Mouse (Mus musculus) monocyte, adult 5-6 weeks (primary cell): ENCODE measurements around the gene Sp8. TPM values are rescaled to one million over a fixed set of nuclear protein-coding genes. Genes with fewer than 3 reads are reported as not detected.

Experiments
- ATAC-seq: fragments of 153-309, 156-312 bp; replicated peaks from 2 replicates; pipeline ENCODE4 v1.8.0; 2017; ENCODE audit warnings: mild to moderate bottlenecking; ENCODE audit not compliant: low TSS enrichment, insufficient number of reproducible peaks, severe bottlenecking, poor library complexity, low FRiP score
- total RNA-seq: library from RNA; stranded (forward); fragments of 200-1000, 200-491, 200-594 nt; gene quantifications from 3 replicates; pipeline ENCODE4 v1.2.3, GENCODE M21; 2017

The Sp8 gene
- not detected in 3 replicates for total RNA-seq

DNA sequence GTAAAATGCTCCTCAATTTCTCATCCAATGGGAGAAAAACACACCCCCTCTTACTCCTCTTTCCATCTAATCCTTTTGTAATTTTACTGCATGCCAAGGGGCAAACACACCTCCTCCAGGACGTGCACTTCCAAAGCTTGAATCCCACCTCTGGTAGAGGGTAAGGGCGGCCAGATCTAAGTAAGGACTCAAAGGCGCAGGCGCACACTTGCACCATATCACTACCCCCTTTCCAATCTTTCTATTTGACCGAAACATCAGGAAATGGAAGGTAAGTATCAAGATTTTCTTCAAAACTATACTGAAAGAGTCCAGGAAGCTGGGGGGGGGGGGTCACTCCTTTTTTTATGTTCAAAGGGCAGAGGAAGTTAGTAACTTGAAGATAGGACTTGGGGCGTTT is at the start of gene Sp8:
Sp8 (plus strand) TSS at position 109 of the 400 bp plus-strand sequence.
- no peak for ATAC-seq

DNA sequence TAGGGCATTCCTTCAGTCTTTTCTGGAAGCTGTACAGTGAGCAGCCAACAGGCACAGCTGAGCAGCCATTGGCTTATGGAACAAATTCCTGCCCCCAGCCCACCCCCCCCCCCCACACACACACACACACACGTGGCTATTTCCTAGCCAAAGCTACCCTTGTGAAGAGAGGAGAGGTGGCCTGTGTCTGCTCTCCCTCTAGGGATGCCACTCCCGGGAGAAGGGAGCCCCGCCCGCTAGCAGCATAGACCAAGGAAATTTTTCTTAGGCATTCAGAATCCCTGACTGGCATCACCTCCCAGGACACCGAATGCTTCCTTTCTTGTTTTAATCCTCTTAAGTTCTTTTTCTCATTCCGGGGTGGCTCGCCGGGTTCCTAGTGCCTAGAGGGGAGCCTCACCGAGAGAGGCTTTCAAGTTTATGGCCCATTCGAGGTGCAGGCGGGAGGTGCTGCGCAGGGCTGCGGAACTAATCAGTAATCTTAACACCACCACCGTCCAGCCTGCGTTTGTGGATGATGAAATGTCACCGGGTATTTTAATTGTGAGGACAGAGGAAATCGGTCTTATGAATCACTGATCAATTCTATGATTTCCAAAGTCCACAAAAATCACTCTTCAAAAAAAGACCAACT is 34.7 kb upstream of the Sp8 start:
- ATAC-seq, result no peak

DNA sequence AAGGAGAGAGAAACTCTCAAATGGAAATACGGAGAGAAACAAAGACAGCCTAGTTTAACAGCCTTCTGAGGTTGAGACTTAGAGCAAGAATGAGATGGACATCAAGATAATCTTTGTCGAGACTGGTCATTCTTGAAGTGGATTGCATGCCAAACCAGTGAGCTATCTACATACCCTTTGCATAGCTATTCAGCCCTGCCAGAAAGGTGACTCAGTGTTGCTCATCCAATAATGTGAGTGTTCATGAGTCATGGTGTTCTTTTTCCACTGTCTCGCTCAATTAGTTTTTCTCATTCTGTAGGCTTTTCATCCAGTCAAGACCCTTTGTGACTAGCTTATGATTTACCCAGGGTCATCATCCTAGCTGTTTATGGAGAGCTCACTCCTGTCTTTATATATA is 31.6 kb upstream of the Sp8 start:
- ATAC-seq, result no peak

DNA sequence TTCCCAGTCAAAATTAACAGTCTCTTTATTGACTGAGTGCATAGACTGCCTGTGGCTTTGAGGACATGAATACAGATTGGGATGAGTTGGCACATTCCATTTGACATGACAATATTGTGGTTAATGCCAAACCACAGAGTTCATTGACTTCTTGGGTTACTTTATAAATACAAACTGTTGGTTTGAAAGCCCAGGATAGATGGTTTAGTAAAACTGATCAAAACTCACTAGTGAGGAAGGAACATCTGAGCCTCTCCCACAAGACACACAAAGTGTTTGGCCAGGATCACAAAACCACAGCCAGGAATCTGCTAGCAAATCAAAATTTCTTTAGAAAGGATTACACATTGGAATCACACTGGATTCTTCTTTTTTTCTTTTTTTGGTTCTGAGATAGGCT is 30.0 kb upstream of the Sp8 start:
- no peak for ATAC-seq

DNA sequence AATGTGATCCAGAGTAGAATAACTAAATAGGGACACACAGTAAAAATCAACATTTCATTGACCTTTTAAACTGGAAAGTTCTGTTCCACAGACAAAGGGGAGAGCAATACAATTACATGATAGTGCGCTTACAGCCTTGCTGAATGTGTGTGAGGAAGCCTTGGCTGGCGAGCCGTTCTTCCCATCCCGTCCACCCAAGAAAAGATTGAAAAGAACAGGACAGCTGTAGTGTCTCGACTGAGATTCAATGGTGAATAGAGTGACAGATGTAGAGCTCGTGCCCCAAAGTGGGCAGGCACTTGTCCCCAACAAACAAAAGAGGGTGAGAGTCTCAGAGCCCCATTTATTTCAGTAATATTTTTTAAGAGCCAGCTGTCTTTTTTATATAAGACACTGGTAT is 16.2 kb upstream of the Sp8 start:
- ATAC-seq, result no peak

DNA sequence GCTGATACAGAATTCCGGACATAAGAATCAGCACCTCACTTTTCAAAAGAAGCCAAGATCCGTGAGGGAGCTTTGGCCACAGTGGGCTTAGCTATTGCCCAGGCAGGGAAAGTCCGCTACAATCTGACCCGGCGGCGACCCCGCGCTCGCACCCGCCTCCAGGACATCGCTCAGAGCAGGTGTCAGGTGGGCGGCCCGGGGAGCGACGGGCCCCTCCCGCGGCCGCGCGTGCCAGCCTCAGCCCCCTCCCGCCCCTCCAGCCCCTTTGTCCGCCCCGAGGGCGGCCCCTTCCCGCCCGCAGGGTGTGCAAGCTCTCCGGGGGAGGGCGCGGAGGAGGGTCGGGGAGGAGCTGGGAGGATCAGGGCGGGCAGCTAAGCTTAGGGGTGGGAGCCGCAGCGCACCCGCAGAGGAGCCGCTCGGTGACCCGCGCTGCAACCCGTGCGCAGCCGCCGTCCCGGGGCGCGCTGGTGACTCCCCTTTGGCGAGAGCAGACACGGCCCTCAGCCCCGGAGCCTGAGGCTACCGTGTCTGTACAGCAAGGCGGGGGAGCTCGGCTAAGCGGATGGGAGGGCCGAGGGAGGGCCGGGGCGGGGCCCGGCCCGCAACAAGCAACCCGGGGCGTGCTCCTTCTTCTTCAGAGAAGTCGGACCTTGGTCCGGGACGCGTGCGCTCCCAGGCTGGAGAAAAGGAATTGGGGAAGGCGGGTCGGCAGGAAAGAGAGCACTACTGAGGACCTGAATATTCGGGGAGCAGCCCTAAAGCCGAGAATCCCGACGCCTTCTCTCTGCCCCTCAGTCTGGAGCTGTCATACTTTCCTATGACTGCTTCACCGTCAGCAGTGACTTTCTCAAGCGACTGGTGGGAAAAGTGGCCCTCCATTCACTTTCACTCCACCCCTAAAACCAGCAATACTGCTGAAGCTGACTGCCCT is 9.5 kb upstream of the Sp8 start:
- ATAC-seq, result no peak

DNA sequence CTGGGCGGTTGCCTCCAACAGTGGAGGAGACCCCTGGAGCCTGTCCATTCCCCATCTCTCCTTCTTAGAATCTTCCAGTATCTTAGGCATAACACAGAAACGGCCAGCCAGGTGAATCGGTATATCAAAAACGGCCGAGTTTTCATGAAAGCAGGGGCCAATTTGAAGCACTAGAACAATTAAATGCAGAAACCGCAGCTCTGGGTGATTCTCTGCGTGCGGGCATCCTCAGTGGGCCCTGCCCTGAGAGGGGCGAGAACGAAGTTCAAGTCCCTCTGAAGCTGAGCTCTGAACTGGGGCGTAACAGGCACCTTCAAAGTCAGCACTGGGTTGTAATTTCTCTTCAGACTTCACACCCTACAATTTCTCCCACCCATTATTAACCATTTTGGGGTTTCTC is 8.8 kb upstream of the Sp8 start:
- ATAC-seq, result no peak

DNA sequence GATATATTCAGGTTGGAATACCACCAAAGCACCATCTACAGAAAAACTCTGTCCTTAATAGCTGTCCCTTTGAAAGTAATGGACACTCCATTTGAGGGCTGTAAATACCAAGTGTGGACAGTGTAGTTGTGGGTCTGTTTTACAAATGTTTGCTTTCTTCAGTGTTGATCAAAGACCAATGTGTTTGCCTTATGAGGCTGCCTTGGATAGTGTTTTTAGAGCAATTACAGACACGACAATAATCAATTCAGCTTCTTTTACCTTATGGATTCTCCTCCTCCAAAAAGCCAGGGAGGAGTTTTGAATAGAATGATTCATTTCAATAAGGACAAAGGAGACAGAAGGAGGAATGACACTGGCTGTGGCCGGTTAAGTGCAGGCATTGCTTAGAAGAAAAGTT is 7.9 kb upstream of the Sp8 start:
- no peak for ATAC-seq

DNA sequence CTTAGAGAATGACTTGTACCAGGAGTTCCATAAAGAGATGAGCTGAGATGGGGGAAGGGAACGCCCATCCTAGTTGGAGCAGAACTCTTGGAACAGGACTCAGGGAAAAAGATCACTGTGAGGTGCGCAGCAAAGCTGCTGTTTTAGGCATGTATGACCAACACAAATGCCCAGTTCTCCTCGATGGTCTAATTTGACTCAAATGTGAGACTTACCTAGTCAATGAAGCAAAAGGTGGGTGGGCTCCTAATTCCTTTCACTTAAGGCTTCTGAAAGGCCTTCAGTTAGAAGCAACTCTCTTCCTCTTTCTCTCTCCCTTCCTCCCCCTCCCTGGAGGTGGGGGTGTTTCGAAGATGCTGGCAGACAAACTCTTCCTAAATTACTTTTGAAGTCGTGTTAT is 6.7 kb upstream of the Sp8 start:
- no peak for ATAC-seq

DNA sequence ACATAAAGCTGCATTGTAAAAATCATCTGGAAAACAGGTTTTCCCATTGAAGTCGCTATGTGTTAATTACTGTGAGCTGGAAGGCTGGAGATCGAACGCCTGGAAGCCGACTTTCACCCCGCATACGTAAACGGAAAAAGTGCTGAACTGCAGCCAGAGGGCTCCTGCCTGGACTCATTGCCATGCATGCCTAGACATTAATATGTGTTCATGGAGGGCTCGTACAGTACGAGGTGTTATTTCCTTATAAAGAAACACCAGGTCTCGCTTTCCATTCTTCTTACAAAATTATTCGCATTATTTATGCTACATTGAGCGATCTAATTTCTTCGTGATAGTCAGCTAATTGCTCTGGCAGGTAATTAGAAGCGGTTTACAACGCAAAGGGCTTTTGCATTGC is 5.8 kb upstream of the Sp8 start:
- ATAC-seq, result no peak

DNA sequence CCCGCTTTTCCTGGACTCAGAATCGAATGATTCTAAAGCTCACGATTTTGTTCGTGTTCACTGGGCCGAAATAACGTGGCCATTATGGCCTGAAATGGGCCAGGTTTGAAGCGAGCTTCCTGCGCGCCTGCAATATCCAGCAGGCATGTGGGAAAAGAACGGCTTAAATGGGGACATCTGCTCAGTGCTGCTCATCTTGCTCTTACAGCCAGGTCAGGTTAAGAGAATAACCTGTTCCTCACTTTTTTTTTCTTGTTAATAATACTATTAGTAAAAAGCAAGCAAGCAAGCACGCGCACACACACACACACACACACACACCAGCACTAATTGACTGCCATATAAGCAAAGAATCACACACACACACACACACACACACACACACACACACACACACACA is 5.3 kb upstream of the Sp8 start:
- no peak for ATAC-seq

DNA sequence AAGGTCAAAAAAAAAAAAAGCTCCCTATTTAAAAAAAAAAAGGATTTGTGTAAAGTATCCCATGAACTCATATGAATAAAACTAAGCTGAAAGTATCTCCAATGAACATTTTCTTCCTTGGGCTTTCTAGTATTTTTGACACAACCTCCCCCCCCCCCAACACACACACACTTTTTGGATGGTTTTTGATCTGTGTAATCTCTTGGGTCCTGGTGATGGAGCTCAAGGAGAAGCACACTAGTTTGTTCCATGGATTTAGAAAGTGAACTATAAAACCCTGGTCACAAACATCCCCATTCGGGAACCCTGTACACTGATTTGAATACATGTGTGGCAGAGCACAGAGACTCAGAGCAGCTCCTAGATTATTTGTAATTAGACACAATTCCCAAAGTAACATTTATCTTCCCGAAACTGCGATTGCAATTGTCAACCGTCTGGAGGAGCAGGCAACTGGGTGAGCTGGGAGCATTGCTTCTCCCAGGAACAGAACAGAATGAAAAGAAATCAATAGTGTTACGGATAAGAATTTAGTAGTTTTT is 4.7 kb upstream of the Sp8 start:
- no peak for ATAC-seq

DNA sequence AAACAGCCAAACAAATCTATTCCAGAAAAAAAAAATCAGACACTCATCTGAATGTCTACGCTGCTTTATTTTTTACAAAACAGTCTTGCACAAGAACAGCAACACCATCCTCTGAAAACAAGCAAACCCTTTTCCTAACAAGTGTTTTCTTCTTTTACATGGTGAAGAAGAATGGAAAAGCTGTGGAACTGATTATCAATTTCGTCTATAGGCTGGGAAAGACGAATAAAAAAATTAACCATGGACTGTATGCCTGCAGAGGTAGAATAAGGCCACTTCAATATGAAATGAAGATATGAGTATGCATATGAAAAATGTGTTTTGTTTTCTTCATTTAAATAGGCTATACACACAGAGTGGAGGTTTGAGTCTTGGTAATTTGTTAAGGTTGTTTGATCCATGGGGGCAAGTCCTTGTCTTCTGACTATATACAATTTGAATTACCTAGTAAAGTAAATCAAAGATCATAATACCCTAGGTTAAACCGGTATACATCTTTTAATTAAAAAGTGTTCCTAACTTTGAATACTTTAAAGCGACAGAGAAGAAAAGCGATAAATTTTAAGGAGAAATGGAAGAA is 4.1 kb upstream of the Sp8 start:
- ATAC-seq, result no peak

DNA sequence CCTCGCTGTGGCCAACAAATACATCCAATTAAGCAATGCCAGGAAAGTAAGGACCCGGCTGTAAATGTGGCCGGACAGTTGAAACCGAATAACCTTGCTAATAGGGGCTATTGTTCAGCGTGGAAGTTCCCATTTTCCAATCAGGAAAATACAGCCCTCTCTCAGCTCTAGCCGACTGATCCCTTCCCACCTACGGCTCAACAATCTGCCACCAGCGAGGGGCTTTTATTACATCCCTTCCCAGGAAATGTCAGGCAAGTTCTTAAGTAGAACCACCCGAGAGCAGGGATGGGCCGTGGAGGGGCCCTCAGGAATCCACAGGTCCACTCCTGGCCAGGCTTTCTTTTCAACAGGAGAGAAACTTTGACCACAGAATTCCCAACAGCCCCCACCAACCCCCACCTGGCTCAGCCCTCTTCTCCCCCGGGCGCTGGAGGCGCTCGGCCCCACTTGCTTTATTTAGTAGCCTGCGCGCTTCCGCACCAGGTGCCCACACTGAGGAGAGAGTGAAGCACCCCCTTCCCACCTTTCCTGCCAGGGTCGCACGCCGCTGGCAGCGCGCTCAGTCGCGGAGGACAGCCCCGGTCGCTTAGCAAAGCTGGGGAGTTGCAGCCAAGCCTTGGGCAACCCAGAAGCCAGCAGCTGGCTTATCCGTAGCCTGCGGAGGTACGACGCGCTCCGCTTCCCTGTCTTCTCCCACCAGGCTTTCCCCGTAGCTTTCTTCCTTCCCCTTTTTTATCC is 3.3 kb upstream of the Sp8 start:
- ATAC-seq, result no peak

DNA sequence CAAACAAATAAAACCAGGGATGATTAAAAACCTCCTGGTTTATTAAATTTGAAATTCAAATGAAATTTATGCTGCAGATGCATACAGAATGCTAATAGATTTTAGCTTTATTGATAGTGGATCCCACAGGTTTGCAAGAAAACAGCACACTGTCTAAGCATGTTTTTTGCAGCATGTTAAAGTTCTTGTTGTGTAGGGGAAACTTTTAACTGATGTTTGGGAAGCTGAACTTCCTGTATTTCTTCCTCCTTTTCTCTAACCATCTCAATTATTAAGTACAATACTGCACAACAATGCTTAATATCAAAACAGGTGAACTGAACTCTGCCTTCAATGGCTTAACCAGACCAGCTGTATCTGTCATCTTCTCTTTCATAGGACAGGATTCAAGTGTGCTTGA is 2.0 kb upstream of the Sp8 start:
- ATAC-seq, result no peak

DNA sequence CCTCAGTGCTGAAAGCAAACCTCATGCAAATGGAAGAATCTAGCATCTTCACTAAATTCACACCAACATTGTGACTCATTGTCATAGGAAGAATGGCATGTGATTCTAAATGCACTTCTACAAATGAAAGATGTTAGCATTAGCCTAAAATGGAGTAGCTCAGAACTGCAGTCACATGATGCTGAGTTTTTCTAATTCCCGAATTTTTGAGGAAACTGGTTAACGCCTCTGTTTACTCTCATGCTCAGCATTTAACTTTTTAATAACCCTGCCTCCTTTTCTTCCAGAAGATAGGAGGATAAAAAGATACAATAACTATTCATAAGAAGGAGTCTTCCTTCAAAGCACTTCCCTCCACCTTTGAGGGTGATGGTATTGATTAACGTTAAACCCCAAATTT is 1.3 kb upstream of the Sp8 start:
- ATAC-seq, result no peak

DNA sequence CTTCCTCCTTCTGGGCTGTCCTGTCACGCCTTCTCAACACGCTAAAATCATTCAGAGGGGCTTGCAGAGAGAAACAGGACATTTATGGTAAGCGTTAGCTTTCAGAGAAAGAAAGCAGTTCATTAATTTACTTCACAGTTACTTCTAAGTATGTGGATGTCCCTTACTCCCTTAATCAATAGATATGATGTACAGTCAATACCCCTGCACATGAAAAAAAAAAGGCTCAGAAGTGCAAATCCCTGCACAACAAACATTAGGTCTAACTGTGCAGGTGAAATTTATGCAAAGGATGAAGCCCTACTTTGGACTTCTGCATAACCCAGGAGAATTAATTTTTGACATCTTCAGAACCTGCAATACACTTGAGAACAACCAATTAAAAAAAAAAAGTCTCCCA is 778 bp upstream of the Sp8 start:
- no peak for ATAC-seq

DNA sequence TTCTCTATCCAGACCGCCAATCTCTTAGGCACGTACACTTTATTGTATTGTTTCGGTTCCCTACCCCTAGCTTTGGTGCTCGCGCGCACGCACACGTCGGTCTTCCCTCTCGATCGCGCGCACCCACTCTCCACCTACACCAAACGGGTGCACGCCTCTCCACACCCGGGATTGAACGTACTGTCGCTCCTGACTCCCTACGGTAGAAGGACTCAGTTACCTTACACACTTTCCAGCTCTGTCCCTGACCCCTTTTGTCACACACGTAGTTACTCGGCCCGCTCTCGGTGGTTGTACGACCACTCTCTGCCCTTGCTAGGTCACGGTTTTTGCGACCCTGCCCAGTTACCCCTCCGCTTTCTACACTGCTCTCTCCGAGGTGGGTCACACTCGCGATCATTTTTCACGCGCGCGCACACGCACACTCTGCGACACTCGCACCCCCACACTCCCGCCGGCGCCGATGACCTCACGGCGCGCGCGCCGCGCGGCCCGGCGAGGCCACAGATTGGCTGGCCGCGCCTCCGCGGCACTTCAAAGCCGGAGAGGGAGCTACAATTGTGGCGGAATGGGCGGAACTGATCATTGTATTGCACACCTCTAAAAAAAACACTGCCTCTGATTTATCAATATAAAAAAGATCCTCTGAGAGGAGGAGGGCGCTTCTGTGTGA is 656 bp downstream of the Sp8 start:
- no peak; the same call in 1 of the 2 replicates for ATAC-seq

DNA sequence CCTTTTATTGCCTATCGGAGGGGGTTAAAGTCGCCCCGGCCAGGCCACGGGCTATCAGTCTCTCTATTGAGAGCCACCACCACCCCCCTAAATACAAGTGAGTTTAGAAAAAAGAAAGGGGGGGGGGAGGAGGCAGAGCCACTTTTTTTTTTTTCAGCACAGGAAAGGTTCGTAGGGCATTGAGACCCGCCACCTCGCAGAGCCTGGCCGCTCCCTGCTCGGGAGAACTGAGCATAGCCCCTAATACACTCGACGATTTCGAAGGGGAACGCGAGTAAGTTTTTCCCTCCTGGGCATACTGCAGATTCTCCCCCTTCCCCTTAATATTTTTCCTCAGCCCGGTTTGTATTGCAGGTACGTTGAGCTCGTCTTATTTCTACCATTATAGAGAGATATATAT is 1.3 kb downstream of the Sp8 start:
- no peak for ATAC-seq
